Mouse (Mus musculus) heart, adult 18-20 months (tissue): ENCODE measurements around the gene Rgs19. TPM values are rescaled to one million over a fixed set of nuclear protein-coding genes. Genes with fewer than 3 reads are reported as not detected.

ENCODE experiments used
- DNase-seq, 2 experiments: peaks; one replicate each; pipeline ENCODE4 v3.0.0; 2021 to 2022; ENCODE audit warnings: mixed read lengths in 1 of 2
- total RNA-seq, 2 experiments: library from RNA; stranded (reverse); gene quantifications; 2 replicates each; pipeline ENCODE4 v1.2.3; 2021

Gene Rgs19
- total RNA-seq, 2 experiments from 2014 or later: 7.4 to 7.7 TPM

GRCm38 (mm10) chr2:181653523-181653922 lies 40.3 kb downstream of the Rgs19 start:
- no peak for DNase-seq

GRCm38 (mm10) chr2:181653065-181653464 lies 40.7 kb downstream of the Rgs19 start:
- DNase-seq: no peak

- no peak for DNase-seq
These were observed 44.9 kb downstream of the Rgs19 start for GRCm38 (mm10) chr2:181648926-181649325.

DNA sequence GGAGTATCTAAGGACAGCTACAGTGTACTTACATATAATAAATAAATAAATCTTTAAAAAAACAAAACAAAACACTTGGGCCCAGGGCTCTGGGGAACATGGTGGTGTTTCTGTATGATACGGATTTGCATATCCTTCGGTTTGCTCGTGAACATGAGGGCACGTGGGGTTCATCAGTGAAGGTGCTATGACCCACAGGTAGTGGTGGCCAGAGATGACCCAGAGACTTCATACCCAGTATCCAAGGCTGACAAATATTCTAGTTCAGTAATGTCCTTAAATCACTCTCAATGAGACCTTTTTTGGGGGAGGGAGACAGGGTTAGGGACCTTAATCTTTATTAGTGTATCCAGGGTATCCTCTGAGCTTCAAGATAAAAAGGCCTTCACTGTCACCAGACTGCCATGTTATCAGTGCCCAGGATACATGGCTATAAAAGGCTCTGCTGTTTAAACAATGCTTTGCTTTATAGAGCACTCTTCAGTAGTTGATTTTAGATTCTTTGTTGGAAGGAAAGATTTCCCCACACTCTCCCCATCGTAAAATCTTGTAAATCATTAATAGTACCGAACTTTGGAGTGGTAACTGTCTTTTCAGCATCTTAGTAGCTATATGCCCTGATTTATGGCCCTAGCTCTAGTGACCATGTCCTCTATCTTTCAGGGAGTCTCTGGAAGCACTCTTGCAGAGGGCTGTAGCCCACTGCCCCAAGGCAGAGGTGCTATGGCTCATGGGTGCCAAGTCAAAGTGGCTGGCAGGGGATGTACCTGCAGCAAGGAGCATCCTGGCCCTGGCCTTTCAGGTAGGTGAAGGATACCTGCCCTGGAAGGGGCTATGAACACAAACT lies 46.9 kb downstream of the Rgs19 start:
- no peak for DNase-seq

DNA sequence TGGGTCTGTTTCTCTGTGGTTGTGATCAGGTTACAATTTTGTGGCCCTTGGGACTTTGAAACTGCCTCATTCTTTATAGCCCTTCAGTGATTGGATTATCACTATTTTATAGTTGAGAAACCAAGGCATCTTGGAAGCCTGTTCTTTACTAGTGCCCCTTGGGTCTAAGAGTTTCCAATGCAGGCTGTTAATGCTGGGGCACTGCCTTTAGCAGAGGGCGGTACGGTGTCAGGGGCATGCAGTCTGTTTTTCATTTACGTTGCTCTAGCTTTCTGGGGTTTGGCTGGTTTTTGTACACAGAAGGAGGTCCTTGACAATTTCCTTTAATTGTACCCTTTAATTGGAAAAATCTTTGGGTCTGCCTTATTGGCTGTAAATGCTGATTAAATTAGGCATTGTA lies 48.1 kb downstream of the Rgs19 start:
- DNase-seq: no peak

GRCm38 (mm10) chr2:181644361-181644760 lies 49.4 kb downstream of the Rgs19 start:
- DNase-seq: peak; percentile 37 to 50

Other genes starting within 250 kb of the Rgs19 start
- 10 to 100 TPM in 1 of 2 experiments, 1 to 10 TPM in 1; 9.4 to 11.2 TPM for gene Zbtb46, start 234.6 kb downstream of the Rgs19 start, total RNA-seq
- gene Abhd16b, start 200.8 kb downstream of the Rgs19 start, total RNA-seq: not detected
- gene Tpd52l2, start 196.8 kb downstream of the Rgs19 start, total RNA-seq: 10 to 100 TPM; 63.9 to 65.2 TPM
- gene Dnajc5, start 173.5 kb downstream of the Rgs19 start, total RNA-seq: 10 to 100 TPM; 59.0 to 64.0 TPM
- 10 to 100 TPM; 32.5 to 34.1 TPM for gene Uckl1, start 109.1 kb downstream of the Rgs19 start, total RNA-seq
- gene Prpf6, start 102.1 kb downstream of the Rgs19 start, total RNA-seq: 10 to 100 TPM; 35.9 to 37.7 TPM
- 10 to 100 TPM in 1 of 2 experiments, 1 to 10 TPM in 1; 9.7 to 10.8 TPM for gene Zfp512b, start 101.2 kb downstream of the Rgs19 start, total RNA-seq
- 1 to 10 TPM; 1.6 to 2.3 TPM for gene Samd10, start 94.8 kb downstream of the Rgs19 start, total RNA-seq
- gene Gm29797, start 36.9 kb downstream of the Rgs19 start, total RNA-seq: not detected
- 10 to 100 TPM; 38.7 to 49.6 TPM for gene Sox18, start 22.3 kb downstream of the Rgs19 start, total RNA-seq
- 1 to 10 TPM; 5.1 to 5.8 TPM for gene Tcea2, start 13.7 kb downstream of the Rgs19 start, total RNA-seq
- not detected for gene Lkaaear1, start 4.5 kb upstream of the Rgs19 start, total RNA-seq
- gene Oprl1, start 21.0 kb upstream of the Rgs19 start, total RNA-seq: not detected
- gene Myt1, start 69.4 kb upstream of the Rgs19 start, total RNA-seq: not detected
- gene Pcmtd2, start 143.9 kb upstream of the Rgs19 start, total RNA-seq: 10 to 100 TPM; 46.0 to 61.4 TPM
- gene Polr3k, start 170.4 kb upstream of the Rgs19 start, total RNA-seq: 10 to 100 TPM in 1 of 2 experiments, 1 to 10 TPM in 1; 8.3 to 11.0 TPM